Mouse (Mus musculus) left cerebral cortex, postnatal 25 days (tissue): ENCODE results near the gene Npas3. TPM values are rescaled to one million over a fixed set of nuclear protein-coding genes. Genes with fewer than 3 reads are reported as not detected.

Experiments used
- DNase-seq, 2 experiments: peaks; one replicate each; pipeline ENCODE4 v3.0.0; 2022; ENCODE audit warnings: low spot score in 2 of 2, mixed read lengths in 1 of 2
- intact Hi-C: fragments of 180-260 bp; cut with DNase I; formaldehyde crosslinking; loops from one replicate; pipeline ENCODE4 v1.15.1; 2025
- total RNA-seq, 2 experiments: library from RNA; stranded (reverse); gene quantifications; 2 replicates each; pipeline ENCODE4 v1.2.3; 2021

Npas3 gene
- total RNA-seq, 2 experiments from 2014 or later, result 19.0 to 25.4 TPM

DNA sequence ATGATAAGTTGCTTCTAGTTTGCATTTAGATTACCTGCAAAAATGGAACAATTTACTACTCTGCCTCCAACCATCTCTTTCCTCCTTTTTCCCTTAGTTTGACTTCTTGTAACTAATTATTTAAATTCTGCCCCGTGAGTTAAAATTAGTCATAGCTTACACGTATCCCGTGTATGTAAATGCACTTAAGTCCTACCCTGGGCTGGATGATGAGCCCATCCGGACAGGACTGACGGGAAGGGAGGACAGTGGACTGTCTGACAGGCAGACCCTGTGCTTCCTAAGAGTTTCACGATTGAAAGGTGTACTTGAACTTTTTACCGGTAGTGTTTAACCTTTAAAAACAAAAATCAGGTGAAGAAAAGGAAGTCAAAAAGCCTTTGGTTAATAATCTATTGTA lies 103.4 kb downstream of the Npas3 start:
- intact Hi-C loops, result no loop called here

DNA sequence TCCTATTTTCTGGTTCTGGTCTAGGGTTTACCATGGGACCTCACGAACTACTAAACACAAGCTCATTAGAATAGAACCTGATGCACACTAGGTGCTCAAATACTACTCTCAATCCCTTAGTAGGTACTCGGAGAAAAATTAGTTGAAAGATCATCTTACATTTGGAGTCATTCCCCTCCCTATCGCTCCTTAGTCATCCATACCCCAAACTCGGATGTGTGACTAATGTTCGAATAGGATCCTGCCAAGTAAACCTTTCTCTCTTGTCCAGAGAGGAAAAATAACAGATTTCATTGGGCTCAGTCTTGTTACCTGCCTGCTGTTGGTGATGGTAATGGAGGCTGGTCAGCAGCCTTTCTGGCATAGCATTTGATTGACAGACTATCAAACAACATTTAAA lies 117.3 kb downstream of the Npas3 start:
- intact Hi-C loops, result no loop called here
- DNase-seq, result no peak

More for the DNA sequence above, 103.4 kb downstream of the Npas3 start:
- no peak for DNase-seq

DNA sequence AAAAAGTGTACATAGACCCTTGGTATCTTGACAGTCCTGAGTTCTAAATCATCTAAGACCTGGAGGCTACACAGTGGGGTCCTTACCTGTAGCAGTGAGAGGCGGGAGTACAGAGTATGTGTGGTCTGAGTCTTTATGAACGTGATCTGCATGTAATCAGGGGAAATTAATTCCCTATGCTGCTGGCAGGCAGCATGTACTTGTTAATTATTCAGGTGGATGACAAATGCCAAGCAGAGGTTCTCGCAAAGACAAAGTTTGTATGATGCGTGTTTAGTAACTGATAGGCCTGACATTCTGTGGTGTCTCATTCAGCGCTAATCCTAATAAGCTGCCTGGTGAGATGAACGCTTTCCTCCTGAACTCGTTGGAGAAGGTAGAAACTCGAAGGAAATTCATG lies 136.4 kb downstream of the Npas3 start:
- intact Hi-C loops, result no loop called here
- DNase-seq, result no peak

DNA sequence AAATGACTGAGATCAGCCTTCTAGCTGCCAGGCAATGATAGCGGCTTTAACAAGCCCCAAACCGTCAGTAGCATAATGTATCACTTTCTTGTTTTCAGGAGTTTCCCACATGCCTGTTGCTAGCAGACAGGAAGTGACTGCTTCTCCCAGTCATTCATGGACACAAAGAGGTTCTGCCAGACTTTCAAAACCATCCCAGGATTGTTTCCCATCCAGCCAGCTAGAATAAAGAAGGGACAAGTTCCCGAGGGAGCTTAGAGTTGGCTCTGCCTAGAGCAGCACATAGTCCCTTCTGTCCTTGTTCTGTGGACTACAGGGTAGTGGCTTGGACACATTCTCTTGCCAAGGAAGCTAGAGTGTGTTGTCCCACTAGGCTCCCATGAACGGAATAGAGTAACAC lies 157.4 kb downstream of the Npas3 start:
- no peak for DNase-seq
- intact Hi-C loops, result no loop called here

DNA sequence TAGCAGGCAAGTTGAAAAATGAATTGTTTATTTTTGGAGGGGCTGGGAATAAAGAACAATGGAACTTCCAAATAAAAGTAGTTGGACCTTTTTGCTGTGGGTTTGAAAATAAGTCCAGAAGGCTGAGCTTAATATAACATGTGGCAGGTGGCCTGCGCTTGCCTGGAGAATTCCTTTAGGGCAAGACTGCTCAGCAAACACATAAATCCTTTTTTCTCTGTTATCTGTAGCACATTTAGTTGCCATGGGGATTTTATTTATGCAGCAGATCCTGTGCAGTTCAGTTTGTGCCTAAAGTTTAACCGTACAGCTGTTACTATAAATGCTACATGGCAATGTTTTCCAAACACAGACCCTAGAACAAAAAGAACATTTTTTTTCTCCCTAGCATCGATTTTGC lies 159.3 kb downstream of the Npas3 start:
- intact Hi-C loops, result no loop called here
- peak; percentile 46 to 66 for DNase-seq

DNA sequence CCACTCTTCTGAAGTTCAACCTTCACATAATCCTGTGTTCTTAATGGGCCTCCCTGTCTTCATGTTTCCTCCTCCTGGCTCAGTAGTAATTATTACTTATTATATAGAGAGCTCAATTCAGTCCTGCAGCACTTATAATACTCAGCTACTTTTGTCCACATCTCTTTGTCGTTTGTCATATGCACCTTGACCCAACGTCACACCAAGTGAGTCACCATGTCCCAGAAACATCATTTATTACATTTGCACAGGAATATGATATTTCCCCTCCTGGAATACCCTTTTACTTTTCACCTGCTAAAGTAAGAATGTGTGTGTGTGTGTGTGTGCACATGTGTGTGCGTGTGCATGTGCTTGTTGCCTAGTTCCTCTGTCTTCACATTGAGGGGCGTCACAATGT lies 161.2 kb downstream of the Npas3 start:
- DNase-seq, result no peak

DNA sequence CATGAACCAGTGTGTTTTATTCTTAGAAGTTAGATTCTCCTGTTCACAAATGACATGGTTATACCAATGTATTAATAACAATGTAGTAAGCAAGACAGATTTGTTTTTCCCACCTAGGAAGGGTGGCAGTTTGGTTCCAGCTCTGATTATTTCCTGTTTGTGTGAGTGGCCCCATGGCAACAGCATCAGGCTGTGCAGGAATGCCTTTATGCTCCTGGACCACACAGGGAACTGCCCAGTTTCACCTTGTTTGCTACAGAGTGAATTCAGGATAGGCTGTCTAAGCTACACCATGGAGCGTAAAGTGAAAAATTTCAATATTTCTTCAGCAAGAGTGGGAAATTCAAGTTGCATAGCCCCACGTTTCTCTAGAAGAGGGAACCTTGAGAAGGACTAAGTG lies 162.2 kb downstream of the Npas3 start:
- no peak for DNase-seq
- intact Hi-C loops, result no loop called here

More for the DNA sequence above, 161.2 kb downstream of the Npas3 start:
- intact Hi-C loops, result no loop called here

DNA sequence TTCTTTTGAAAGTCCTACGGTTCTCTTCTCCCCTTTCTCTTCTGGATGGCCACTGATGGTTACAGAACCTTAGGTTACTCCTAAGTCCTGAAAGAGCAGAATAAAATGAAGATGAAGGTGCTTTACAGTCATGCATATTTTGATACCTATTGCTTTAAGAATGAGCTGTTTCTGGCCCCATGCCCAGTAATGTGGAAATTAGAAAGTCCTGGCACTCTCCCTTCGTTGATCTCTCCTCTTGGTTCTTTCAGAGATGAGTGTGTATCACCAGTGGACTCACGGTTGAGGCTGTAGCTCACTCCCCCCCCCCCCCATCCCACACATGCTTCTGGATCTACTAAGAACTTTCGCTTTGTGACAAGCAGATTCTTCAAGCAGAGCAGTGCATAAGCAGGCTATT lies 167.6 kb downstream of the Npas3 start:
- intact Hi-C loops, result no loop called here
- no peak for DNase-seq

DNA sequence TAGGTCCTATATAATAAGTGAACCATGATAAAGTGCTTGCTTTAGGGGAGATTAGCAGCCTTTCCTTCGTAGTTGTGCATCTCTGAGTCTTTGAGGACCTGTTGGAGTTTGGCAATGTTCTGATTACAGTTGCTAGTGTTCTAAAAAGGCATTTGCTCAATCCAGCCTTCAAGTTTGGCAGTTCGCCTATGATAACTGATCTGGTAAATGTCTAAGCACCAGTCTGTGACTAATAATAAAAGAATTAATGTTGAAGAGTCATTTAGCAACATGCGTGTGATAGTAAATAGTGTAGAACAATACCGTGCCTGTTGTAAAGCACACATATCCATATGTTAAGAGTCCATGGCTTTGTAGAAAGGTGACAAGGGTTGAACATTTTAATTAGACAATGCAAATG lies 173.2 kb downstream of the Npas3 start:
- intact Hi-C loops, result no loop called here
- DNase-seq, result no peak

DNA sequence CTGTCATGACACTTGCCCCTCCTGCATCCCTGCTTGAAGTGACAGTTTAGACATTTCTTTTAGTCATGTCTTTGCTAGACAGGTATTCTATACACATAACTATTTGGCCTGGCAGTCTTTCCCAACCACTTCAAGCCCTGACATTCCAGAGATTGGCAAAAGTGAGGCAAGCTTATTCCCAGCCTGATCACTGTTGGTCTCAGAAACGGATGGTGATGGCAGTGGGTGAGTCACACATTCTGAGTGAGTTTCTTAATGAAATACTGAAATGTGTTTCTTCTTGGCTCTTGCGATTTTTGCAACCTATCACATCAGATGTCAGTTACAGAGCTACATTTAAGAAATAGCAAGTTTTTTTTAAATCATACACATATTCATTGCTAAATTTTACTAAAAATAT lies 175.2 kb downstream of the Npas3 start:
- no peak for DNase-seq

DNA sequence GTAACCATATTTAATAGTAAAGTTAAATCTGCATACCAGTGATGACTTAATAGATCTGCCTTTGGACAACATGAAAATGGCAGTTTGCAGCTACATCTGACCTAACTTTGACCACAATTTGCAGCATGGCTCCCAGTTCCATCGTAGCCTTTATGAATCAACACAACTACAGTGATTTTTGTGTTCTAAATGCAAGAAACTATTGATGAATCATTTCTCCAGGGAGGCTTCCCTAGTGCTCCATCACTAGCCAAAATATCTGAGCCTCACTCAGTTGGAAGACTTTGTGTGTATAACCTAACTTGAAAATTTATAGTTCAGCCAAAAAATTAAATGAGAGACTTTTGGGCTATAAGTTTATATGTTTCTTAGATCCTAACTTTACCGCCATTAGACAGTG lies 177.5 kb downstream of the Npas3 start:
- intact Hi-C loops, result no loop called here
- DNase-seq, result no peak

More for the DNA sequence above, 175.2 kb downstream of the Npas3 start:
- intact Hi-C loops, result no loop called here

DNA sequence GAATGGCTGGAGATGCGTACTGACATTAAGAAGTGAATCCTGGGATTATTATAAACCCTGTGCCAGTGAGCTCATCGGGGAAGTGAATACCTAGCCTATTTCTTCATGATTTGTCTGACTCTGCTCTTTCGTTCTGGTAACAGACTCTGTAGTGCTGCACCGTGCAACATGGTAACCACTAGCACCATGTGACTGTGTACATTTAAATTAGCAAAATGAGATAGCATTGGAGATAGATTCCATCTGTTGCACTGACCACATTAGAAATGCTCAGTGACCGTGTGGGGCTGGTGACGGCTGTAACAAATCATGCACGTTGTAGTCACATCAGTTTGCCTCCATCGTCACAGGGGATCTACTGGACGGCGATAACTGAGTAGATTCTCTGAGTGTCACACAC lies 178.7 kb downstream of the Npas3 start:
- no peak for DNase-seq
- intact Hi-C loops, result no loop called here

DNA sequence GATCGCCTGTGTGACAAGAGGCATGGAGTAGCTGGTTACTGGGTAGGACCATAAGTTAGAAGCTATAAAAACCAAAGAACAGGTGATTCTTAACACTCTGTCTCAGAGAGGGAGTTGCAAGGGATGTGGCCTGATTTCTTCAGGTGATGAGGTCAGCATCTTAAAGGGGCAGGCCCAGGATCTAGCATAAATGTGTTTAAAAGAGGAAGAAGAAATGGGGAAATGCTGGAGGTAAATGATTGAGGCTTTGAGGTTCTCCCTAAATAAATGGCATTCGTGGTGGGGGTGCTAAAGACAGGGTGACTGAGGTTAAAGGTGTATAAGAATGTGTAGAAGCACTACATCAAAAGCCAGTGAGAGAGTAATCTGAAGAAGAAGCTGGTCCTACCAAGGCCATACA lies 193.6 kb downstream of the Npas3 start:
- DNase-seq, result no peak
- intact Hi-C loops, result no loop called here

DNA sequence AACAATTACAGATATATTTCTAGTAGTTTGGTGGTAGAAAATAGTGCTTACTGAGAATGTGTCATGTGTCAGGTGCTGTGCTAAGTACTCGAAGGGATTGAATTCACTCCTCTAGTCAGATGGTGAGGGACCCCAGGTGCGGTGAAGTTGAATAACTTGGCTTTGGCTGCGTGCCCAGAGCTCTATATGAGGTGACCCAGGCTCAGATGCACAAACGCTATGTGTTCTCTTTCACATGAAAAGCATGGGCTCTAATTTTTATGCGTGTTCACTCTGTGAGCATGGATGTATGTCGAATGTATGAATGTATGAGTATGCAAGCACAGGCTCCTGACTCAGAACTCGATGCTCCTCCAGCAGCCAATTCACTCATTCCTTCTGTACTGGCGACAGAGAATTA lies 199.0 kb downstream of the Npas3 start:
- intact Hi-C loops, result no loop called here
- no peak for DNase-seq

DNA sequence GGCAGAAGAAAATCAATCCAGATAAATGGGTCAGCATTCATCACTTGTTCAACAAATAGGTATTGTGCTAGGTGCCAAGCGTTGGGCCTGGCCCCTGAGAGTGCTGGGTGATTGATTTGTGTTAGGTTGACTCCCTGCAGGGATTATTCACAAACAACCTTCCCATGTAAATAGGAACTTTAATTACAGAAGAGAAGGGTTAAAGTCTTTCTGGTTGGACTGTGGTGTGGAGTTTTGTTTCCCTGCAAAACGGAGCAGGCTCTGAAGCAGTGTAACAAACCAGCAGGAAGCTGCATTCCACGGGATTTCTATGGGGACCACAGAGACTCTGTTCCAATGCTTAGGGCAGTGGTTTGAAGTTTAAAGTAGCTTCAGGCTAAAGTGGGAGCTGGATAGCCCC lies 199.6 kb downstream of the Npas3 start:
- DNase-seq, result peak in 1 of 2 experiments; percentile 19
- intact Hi-C loops, result no loop called here

DNA sequence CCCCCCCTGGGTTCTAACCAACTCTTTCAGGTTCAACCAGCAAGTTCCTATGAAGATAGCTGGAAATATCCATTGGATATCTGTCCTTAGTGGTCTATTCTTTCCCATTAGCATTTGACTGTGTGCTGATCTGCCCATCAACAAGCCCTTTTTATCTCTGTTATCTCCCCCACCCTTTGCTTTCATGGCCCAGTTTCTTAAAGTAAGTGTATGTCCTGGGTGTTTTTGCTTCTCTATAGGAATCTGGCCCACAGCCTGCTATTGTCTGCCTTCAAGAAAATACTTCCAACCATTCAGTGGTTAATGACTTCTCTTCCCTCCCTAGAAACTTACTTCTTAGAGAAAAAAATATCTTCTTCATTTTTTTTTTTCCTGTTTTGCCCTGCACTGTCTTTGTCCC lies 219.1 kb downstream of the Npas3 start:
- no peak for DNase-seq
- intact Hi-C loops, result no loop called here

DNA sequence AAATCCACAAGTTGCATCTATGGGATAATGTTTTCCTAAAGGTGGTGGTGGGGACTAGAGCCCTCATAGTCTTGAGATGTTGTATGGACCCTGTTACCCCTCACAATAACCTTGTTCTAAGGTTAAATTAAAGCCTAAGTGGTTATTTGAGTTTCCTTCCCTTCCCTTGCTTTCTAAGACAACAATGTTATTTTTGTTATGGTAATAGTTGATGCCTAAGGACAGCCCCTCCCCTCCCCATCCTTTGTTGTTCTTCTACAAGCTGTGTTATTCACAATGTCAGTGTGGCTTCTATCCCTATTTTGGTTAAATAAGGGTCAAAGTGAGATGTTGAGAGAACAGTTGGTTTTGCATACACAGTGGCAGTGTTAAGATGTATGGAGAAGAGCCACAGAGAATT lies 226.0 kb downstream of the Npas3 start:
- no peak for DNase-seq
- intact Hi-C loops, result no loop called here

DNA sequence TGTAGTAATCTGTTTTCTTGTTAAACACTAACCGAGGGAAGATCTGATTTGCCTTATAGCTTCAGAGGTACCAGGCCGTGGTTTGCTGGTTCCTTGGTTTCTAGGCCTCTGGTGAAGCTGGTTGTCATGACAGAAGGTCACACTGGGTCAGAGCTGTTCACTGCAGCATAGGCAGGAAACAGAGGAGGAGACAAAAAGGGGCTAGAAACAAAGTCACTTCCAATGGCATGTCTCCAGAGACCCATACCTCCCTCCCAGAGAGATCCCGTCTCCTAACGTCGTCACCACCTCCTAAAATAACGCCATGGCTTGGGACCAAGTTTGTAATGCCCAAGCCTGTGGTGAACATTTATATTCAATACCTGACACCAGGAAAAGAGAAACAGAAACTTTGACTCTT lies 236.4 kb downstream of the Npas3 start:
- intact Hi-C loops, result no loop called here
- DNase-seq, result no peak

DNA sequence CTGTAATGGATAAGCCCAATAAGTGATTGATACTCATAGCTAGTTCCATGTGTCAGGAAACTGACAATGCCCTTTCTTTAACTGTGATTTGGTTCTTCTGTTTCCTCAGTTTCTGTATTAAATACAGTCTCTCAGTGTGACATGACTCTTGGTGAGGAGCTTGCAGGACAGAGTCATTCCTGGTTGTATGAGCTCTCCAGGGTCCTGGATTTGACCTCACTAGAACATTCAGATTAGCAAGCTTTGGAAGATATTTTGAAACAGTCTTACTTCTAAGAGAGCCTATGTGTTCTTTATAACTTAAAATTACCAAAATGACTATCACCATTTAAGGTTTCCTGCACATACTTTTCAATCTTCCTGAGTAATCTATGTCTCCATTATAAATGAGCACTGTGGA lies 247.9 kb downstream of the Npas3 start:
- intact Hi-C loops, result no loop called here
- DNase-seq, result no peak

DNA sequence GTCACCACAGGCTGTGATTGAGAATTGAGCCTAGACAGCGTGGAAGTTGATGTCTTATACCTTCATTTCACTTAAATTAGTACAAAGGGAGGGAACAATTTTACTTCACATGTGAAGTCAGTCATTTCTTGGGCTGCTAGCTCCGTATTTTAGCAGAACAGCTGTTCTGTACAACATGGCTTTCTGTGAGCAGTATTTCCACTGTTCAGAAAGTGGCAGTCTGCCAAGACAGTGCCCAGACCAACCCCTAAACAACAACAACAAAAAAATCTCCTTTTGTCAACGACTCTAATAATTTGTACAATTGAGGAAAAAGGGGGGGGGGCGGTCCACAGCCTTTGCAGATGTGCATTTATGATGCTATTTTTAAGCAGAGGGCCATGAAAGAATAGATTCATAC lies 266.4 kb downstream of the Npas3 start:
- intact Hi-C loops, result no loop called here
- DNase-seq, result peak; percentile 6

DNA sequence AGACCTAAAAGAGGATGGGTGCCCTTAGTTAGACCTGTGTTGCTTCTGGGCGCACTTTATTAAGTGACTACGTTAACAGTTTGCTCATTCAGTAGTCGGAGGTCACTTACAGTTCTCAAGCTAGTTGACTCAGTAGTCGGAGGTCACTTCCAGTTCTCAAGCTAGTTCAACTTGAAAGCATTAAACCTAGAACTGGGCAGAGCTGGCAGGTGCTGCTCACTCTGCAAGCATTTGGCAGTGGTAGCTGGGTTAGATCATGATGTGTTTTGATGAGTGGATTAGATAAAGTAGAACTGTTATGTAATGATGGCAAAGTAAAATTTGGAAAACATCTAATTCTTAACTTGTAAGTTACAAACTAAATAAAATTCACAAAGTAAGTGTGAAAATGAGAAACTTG lies 271.1 kb downstream of the Npas3 start:
- intact Hi-C loops, result no loop called here
- no peak for DNase-seq

DNA sequence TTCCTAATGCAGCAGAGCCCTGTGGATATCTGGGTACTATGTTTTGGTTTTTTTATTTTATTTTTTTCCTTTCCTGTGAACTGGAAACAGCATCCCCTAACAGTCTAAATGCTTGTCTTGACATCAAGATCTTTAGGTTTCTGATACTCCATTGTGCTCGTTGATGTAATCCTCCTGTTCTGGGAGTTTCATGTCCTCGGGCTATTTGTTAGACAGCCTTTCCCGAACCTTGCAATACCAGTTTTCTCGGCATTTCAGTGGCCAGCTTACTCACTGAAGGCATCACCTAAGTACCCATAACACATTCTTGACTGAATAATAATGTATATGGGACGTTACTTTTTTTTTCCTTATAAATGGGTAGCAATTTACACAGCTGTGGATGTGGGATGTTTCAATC lies 274.2 kb downstream of the Npas3 start:
- DNase-seq, result no peak
- intact Hi-C loops, result no loop called here

DNA sequence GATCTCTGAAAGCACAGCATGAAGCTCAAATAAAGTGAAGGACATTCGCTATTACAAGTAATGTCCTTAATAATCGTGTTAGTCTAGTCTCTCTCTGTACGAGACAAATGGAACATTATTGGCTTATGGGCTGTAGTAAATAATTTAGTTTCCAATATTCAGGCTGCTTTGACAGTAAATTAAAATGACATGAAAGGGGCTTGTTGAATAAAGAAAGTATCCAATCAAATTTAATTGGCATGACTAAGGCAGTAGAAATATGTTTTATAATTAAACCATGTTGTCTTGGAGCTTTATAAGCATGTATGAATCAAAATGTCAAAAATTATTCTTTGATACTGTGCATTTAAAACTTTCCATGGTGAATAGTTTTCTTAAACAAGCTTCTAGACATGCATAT lies 278.6 kb downstream of the Npas3 start:
- DNase-seq, result no peak
- intact Hi-C loops, result no loop called here
